Comparison of ENCODE assay signal across 8 mouse cellular contexts in the genomic region with DNA sequence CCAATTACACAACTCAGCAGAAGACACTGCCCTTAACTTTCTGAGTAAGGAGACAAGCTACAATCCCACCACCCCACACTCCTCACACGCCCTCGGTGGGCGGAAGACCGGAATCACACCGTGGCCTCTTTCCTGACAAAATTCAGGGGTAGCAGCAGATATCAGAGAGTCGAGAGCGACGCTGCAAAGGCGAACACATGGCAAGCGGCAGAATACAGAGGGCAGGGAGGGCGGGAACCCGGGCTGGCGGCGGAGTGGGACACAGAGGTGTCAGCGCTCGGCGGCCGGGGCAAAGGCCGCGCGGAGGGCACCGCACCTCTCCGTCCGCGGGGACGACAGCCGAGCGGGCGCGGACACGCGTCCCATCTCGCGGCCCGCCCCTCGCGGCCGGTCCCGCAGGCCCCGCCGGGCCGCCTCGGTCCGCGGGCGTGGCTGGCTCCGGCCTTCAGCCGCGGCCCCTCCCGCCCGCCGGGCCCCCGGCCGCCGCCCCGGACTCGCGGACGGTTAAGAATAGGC. TPM values are rescaled to one million over a fixed set of nuclear protein-coding genes. Genes with fewer than 3 reads are reported as not detected.
DNase-seq lines count a peak whose midpoint lies in the region; ATAC-seq and TF ChIP-seq lines count a peak whose summit lies in the region.

No protein-coding gene starts in this region.

- peak; percentile 86 for ATAC-seq in kidney, embryonic 16.5 days (ENCODE audit: low FRiP score, low TSS enrichment)
- ATAC-seq in intestine, embryonic 15.5 days, result peak; percentile 88

- H3K27ac ChIP-seq in kidney, embryonic 16.5 days (ENCODE audit: low read length), result peak overlapping the region; percentile 92
- peak overlapping the region; percentile 96 for H3K27ac ChIP-seq in forebrain, embryonic 10.5 days
- H3K27ac ChIP-seq in intestine, embryonic 15.5 days, result peak overlapping the region; percentile 94
- H3K27ac ChIP-seq in macrophage, result peak overlapping the region; percentile 68
- H3K27ac ChIP-seq in small intestine, adult 2 months (ENCODE audit: insufficient read depth, low read depth, low read length), result peak overlapping the region; percentile 91

- H3K4me2 ChIP-seq in kidney, embryonic 16.5 days (replicated peaks; ENCODE audit: low read depth, low read length), result peak overlapping the region; percentile 85
- H3K4me2 ChIP-seq in intestine, embryonic 15.5 days (replicated peaks), result peak overlapping the region; percentile 60

- peak overlapping the region; percentile 92 for H3K9ac ChIP-seq in kidney, embryonic 16.5 days (replicated peaks; ENCODE audit: low read length)
- peak overlapping the region; percentile 92 for H3K9ac ChIP-seq in intestine, embryonic 15.5 days

- no peak for TF ChIP-seq POLR2A in small intestine, adult 2 months (IDR thresholded peaks at IDR 0.05; ENCODE audit: low read depth, low read length)

- peaks cover 50% of the 10 kb centered on the region for H3K79me2 ChIP-seq in macrophage (ENCODE audit: inconsistent target)

- H3K36me3 ChIP-seq in kidney, embryonic 16.5 days (ENCODE audit: insufficient read depth, low read length), result no peaks in the 10 kb centered on the region
- H3K36me3 ChIP-seq in forebrain, embryonic 10.5 days (replicated peaks), result no peaks in the 10 kb centered on the region
- H3K36me3 ChIP-seq in intestine, embryonic 15.5 days, result no peaks in the 10 kb centered on the region
- no peaks in the 10 kb centered on the region for H3K36me3 ChIP-seq in macrophage (ENCODE audit: inconsistent target)
- no peaks in the 10 kb centered on the region for H3K36me3 ChIP-seq in small intestine, adult 2 months (ENCODE audit: control insufficient read depth, insufficient read depth, low read length)

- no peak for TF ChIP-seq CTCF in small intestine, adult 2 months (IDR thresholded peaks at IDR 0.05; ENCODE audit: extremely low read depth, insufficient read length, insufficient replicate concordance, low read depth, low read length)

- peak overlapping the region; percentile 83 for H3K4me3 ChIP-seq in kidney, embryonic 16.5 days (ENCODE audit: low read length)
- peak overlapping the region; percentile 84 for H3K4me3 ChIP-seq in forebrain, embryonic 10.5 days
- peak overlapping the region; percentile 85 for H3K4me3 ChIP-seq in intestine, embryonic 15.5 days (replicated peaks)
- peak overlapping the region; percentile 78 for H3K4me3 ChIP-seq in macrophage (ENCODE audit: inconsistent target)
- peak overlapping the region; percentile 100 for H3K4me3 ChIP-seq in small intestine, adult 2 months (ENCODE audit: low read depth, low read length)

- H3K9me3 ChIP-seq in kidney, embryonic 16.5 days (ENCODE audit: low read length), result no peaks in the 10 kb centered on the region
- no peaks in the 10 kb centered on the region for H3K9me3 ChIP-seq in forebrain, embryonic 10.5 days
- H3K9me3 ChIP-seq in intestine, embryonic 15.5 days, result no peaks in the 10 kb centered on the region

- under 1% methylated on average over 46 of the region's 59 CpGs for WGBS in kidney, embryonic 16.5 days
- WGBS in forebrain, embryonic 10.5 days, result 0% methylated on average over 43 of the region's 59 CpGs
- under 1% methylated on average over 50 of the region's 59 CpGs for WGBS in intestine, embryonic 15.5 days
- WGBS in macrophage (ENCODE audit: missing documents), result 0% methylated on average over 45 of the region's 59 CpGs
- 2% methylated on average over 51 of the region's 59 CpGs for WGBS in small intestine, adult 2 months

- DNase-seq in kidney, adult 8-10 months, result no peak
- DNase-seq in MN1 (ENCODE audit: low spot score), result peak; percentile 41
- peak; percentile 61 for DNase-seq in forebrain, embryonic 10.5 days (ENCODE audit: extremely low spot score, low spot score)
- no peak for DNase-seq in urinary bladder, postnatal 36 days (ENCODE audit: low spot score in 2 of 2)

- H3K4me1 ChIP-seq in kidney, embryonic 16.5 days (ENCODE audit: insufficient read depth, low read length), result peaks cover 26% of the 10 kb centered on the region
- H3K4me1 ChIP-seq in forebrain, embryonic 10.5 days, result peaks cover 34% of the 10 kb centered on the region
- H3K4me1 ChIP-seq in intestine, embryonic 15.5 days (replicated peaks), result peaks cover 15% of the 10 kb centered on the region
- peaks cover 17% of the 10 kb centered on the region for H3K4me1 ChIP-seq in small intestine, adult 2 months (ENCODE audit: control insufficient read depth, insufficient read depth, insufficient read length, low read length)

- no peaks in the 10 kb centered on the region for H3K27me3 ChIP-seq in kidney, embryonic 16.5 days (ENCODE audit: insufficient read depth, low read length)
- H3K27me3 ChIP-seq in forebrain, embryonic 10.5 days (ENCODE audit: poor library complexity, severe bottlenecking), result no peaks in the 10 kb centered on the region
- no peaks in the 10 kb centered on the region for H3K27me3 ChIP-seq in intestine, embryonic 15.5 days (replicated peaks)
- H3K27me3 ChIP-seq in small intestine, adult 2 months (ENCODE audit: control insufficient read depth, insufficient read depth, low read length), result no peaks in the 10 kb centered on the region

RNA-seq across cellular contexts. Expression of a gene that starts 0.4 kb away (rescaled TPM):
- polyA plus RNA-seq in kidney, embryonic 16.5 days (2015; fragmentation: Nextera tagmentation; extraction: Ambion mirVana), result 99.3 and 104 TPM in 2 replicates
- 75.5 and 78.0 TPM in 2 replicates for polyA plus RNA-seq in forebrain, embryonic 10.5 days (2016; fragmentation: Nextera tagmentation; extraction: Ambion mirVana)
- polyA plus RNA-seq in intestine, embryonic 15.5 days (2015; fragmentation: Nextera tagmentation; extraction: Ambion mirVana), result 116 and 133 TPM in 2 replicates
- 10 to 100 TPM; 25.1 to 66.0 (median 44.9) TPM for total RNA-seq in macrophage (2018; cell fraction: chromatin; rRNA removed)
- 100 to 1,000 TPM in 8 of 26 experiments, 10 to 100 TPM in 18; 57.9 to 116 (median 95.8) TPM for total RNA-seq in macrophage (2018; cell fraction: cytosol; rRNA removed)
- 100 to 1,000 TPM in 1 of 26 experiments, 10 to 100 TPM in 25; 41.2 to 103 (median 61.2) TPM for total RNA-seq in macrophage (2018; cell fraction: nucleus; rRNA removed)
- 119 to 125 TPM (median 119 TPM) in 3 replicates for polyA plus RNA-seq in macrophage (2018)
- polyA plus RNA-seq in small intestine, adult 2 months (2012; rRNA removed), result 0.25 and 0.89 TPM in 2 replicates

Comparison
In these comparisons a context has a peak if more than half of its experiments do, and no peak if none do; other contexts are left out.
1. DNase-seq: peak in MN1 (single experiment) and forebrain, embryonic 10.5 days (single experiment); none in kidney, adult 8-10 months (0 of 2) and urinary bladder, postnatal 36 days (0 of 2).
2. RNA of a gene that starts 0.4 kb away (polyA plus RNA-seq): 116 to 133 TPM in intestine, embryonic 15.5 days, 119 to 125 TPM in macrophage, 99.3 to 104 TPM in kidney, embryonic 16.5 days and 75.5 to 78.0 TPM in forebrain, embryonic 10.5 days; 0.25 to 0.89 TPM in small intestine, adult 2 months; every median in the first group is over 10 times any median in the second.
3. Peak in every context shown above with its lines, with median percentiles within 50 percentile points of each other: H3K27ac ChIP-seq and H3K4me3 ChIP-seq.